Mouse (Mus musculus) heart, postnatal 0 days (tissue): ENCODE data around the gene Cd151. TPM values are rescaled to one million over a fixed set of nuclear protein-coding genes. Genes with fewer than 3 reads are reported as not detected.

Source experiments
- ATAC-seq: fragments of 200-750 bp; cut with Nextera tagmentation; 2 replicates; pipeline ENCODE4 v1.8.0; 2017; ENCODE audit warnings: low read depth, moderate number of reproducible peaks, moderate library complexity; ENCODE audit not compliant: insufficient read depth
- DNase-seq: peaks from one replicate; pipeline ENCODE4 v3.0.0-alpha.2; 2016; ENCODE audit warnings: low spot score
- H3K27ac ChIP-seq: fragments of 300-500 bp; sonication (generic); 2 replicates; pipeline ENCODE4 v1.5.1; 2014; ENCODE audit warnings: low read depth, mild to moderate bottlenecking
- H3K27me3 ChIP-seq: fragments of 300-500 bp; sonication (generic); 2 replicates; pipeline ENCODE4 v1.6.1; 2014; ENCODE audit warnings: low read length, mixed read lengths; ENCODE audit not compliant: control insufficient read depth, insufficient read depth
- H3K36me3 ChIP-seq: fragments of 300-500 bp; sonication (generic); replicated peaks from 2 replicates; pipeline ENCODE4 v1.6.1; 2014; ENCODE audit warnings: low read length, mixed read lengths; ENCODE audit not compliant: control insufficient read depth, insufficient read depth
- H3K4me1 ChIP-seq: fragments of 300-500 bp; sonication (generic); 2 replicates; pipeline ENCODE4 v1.6.1; 2014; ENCODE audit warnings: antibody characterized with exemption; ENCODE audit not compliant: control insufficient read depth, insufficient read depth
- H3K4me2 ChIP-seq: fragments of 300-500 bp; sonication (generic); 2 replicates; pipeline ENCODE4 v1.6.1; 2014; ENCODE audit warnings: low read depth, mild to moderate bottlenecking, low read length, moderate library complexity
- H3K4me3 ChIP-seq: fragments of 300-500 bp; sonication (generic); 2 replicates; pipeline ENCODE4 v1.5.1; 2014; ENCODE audit warnings: low read depth, low read length
- H3K9ac ChIP-seq: fragments of 300-500 bp; sonication (generic); replicated peaks from 2 replicates; pipeline ENCODE4 v1.6.1; 2014; ENCODE audit warnings: low read depth, low read length, mixed read lengths
- H3K9me3 ChIP-seq: fragments of 300-500 bp; sonication (generic); replicated peaks from 2 replicates; pipeline ENCODE4 v1.6.1; 2016; ENCODE audit warnings: low read length; ENCODE audit not compliant: control insufficient read depth
- CTCF ChIP-seq: IDR thresholded peaks from 2 replicates; pipeline ENCODE4 v1.5.1; 2016; ENCODE audit warnings: antibody characterized with exemption, control low read depth, low read depth
- EP300 ChIP-seq: IDR thresholded peaks from 2 replicates; pipeline ENCODE4 v1.6.1; 2016; ENCODE audit warnings: antibody characterized with exemption, low read depth
- WGBS: fragments of 180-500 bp; shearing (Covaris S2); extraction: QIAGEN DNeasy Blood & Tissue Kit; methylation state at CpG from one replicate; pipeline ENCODE4 v1.1.7; 2014; 5-methylcytosine and 5-hydroxymethylcytosine counted together
- polyA plus RNA-seq: library from polyadenylated mRNA; unstranded; fragments of >200 nt; fragmentation: Nextera tagmentation; extraction: Ambion mirVana; gene quantifications from 2 replicates; pipeline ENCODE4 v1.2.1, GENCODE M21; 2015
- total RNA-seq: library from RNA; depleted of rRNA; stranded (reverse); fragments of >200 nt; gene quantifications from 2 replicates; pipeline ENCODE4 v1.2.3, GENCODE M21; 2014; ENCODE audit warnings: low replicate concordance; rRNA removed

Cd151 gene
- total and polyA plus RNA-seq, 2 experiments from 2014 or later, result 37.8 to 288 TPM

DNA sequence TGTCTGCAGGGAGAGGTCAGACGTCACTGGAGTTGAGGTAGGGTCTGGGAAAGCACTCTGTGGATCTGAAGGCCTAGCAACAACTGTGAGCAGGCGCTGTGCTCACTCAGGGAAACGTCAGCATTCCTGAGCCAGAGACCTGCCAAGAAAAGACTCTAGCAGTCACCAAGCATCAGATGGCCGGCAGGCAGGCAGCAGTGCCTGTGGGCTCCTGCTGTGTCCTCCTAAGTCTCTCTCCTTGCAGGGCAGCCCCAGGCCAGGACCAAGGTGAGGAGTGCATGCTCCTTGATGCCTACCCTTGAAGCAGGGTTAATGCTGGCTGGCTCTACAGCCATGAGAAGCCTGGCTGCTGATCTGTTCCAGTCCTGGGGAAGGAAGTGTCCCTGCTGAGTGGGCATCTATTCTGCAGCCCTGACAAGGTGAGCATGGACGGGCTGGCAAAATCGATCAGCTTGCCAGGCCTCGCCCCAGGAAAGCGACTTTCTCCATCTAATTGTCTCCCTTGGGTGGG, 43.5 kb downstream of the Cd151 start:
- peak; percentile 83 for ATAC-seq
- Histone ChIP-seq H3K4me1 (peaks cover 8% of the 10 kb centered on the region), H3K9me3 (no peaks in the 10 kb centered on the region), H3K27ac (peak overlapping the region; percentile 78), H3K4me2 (no peak overlapping the region), H3K36me3 (no peaks in the 10 kb centered on the region), H3K4me3 (no peak overlapping the region), H3K9ac (no peak overlapping the region), H3K27me3 (no peaks in the 10 kb centered on the region)
- peak; percentile 67 for DNase-seq
- TF ChIP-seq CTCF (no peak), EP300 (no peak)
- 49% methylated on average over 8 of the region's 8 CpGs for WGBS

- Histone ChIP-seq H3K9ac (no peak overlapping the region), H3K4me1 (peaks cover 17% of the 10 kb centered on the region), H3K36me3 (0 out of 2 replicates have a peak, but pooled peaks cover 4% of the 10 kb centered on the region), H3K9me3 (no peaks in the 10 kb centered on the region), H3K4me2 (no peak overlapping the region), H3K27me3 (no peaks in the 10 kb centered on the region), H3K4me3 (no peak overlapping the region), H3K27ac (peak overlapping the region; percentile 85)
- TF ChIP-seq CTCF, result no peak
- TF ChIP-seq EP300, result no peak
- DNase-seq, result no peak
- 44% methylated on average over 4 of the region's 4 CpGs for WGBS
- ATAC-seq, result no peak
Measured at GRCm38 (mm10) chr7:141517638-141518037, 50.4 kb downstream of the Cd151 start.

- ATAC-seq, result no peak
- no peak for DNase-seq
- Histone ChIP-seq H3K9me3 (no peaks in the 10 kb centered on the region), H3K27me3 (no peaks in the 10 kb centered on the region), H3K27ac (peak overlapping the region; percentile 85), H3K36me3 (0 out of 2 replicates have a peak, but pooled peaks cover 4% of the 10 kb centered on the region), H3K4me3 (no peak overlapping the region), H3K4me1 (peaks cover 17% of the 10 kb centered on the region), H3K4me2 (no peak overlapping the region), H3K9ac (no peak overlapping the region)
- 87% methylated on average over 5 of the region's 5 CpGs for WGBS
- TF ChIP-seq CTCF, result no peak
- TF ChIP-seq EP300, result no peak
Measured at GRCm38 (mm10) chr7:141518296-141518695, 51.1 kb downstream of the Cd151 start.

DNA sequence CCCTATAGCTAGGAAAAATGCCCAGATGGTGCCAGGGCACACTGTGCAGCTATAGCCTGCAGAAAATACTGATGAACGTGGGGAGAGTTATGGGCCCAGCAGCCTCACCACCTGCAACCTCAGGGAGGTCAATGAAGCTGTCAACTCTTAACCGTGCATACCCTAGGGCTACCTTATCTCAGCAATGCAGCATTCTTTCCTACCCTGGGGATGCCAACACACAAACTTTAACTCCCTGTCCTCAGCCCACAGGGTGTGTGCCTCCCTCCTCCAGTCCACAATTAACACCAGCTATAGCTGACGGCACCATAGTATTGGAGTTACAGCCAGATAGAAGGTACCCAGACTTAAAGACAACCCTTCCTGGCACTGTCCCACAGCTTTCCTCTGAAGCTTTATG, 51.7 kb downstream of the Cd151 start:
- TF ChIP-seq EP300 (peak; percentile 78), CTCF (no peak)
- no peaks in the 10 kb centered on the region for H3K27me3 ChIP-seq
- no peak overlapping the region for H3K4me2 ChIP-seq
- H3K36me3 ChIP-seq, result 0 out of 2 replicates have a peak, but pooled peaks cover 4% of the 10 kb centered on the region
- H3K4me3 ChIP-seq, result no peak overlapping the region
- no peak overlapping the region for H3K9ac ChIP-seq
- WGBS, result 30% methylated on average over 3 of the region's 3 CpGs
- H3K9me3 ChIP-seq, result no peaks in the 10 kb centered on the region
- peak; percentile 92 for ATAC-seq
- H3K27ac ChIP-seq, result peak overlapping the region; percentile 85
- peaks cover 17% of the 10 kb centered on the region for H3K4me1 ChIP-seq
- peak; percentile 80 for DNase-seq

GRCm38 (mm10) chr7:141519795-141520194, 52.6 kb downstream of the Cd151 start:
- H3K9ac ChIP-seq, result no peak overlapping the region
- H3K4me1 ChIP-seq, result peaks cover 17% of the 10 kb centered on the region
- no peak for DNase-seq
- ATAC-seq, result no peak
- no peaks in the 10 kb centered on the region for H3K27me3 ChIP-seq
- no peak overlapping the region for H3K4me3 ChIP-seq
- H3K36me3 ChIP-seq, result 0 out of 2 replicates have a peak, but pooled peaks cover 4% of the 10 kb centered on the region
- peak overlapping the region; percentile 85 for H3K27ac ChIP-seq
- H3K4me2 ChIP-seq, result no peak overlapping the region
- H3K9me3 ChIP-seq, result no peaks in the 10 kb centered on the region
- WGBS, result 30% methylated on average over 1 of the region's 1 CpGs
- TF ChIP-seq CTCF (no peak), EP300 (no peak)

Other genes with a start within 250 kb of the Cd151 start
- 28.9 and 31.9 TPM in 2 replicates for gene Phrf1, start 238.6 kb upstream of the Cd151 start, total RNA-seq
- 17.4 and 20.4 TPM in 2 replicates for gene Phrf1, start 238.6 kb upstream of the Cd151 start, polyA plus RNA-seq
- 10.0 and 18.8 TPM in 2 replicates for gene Irf7, start 200.9 kb upstream of the Cd151 start, total RNA-seq
- gene Irf7, start 200.9 kb upstream of the Cd151 start, polyA plus RNA-seq, result 6.2 and 7.5 TPM in 2 replicates
- gene Cdhr5, start 190.6 kb upstream of the Cd151 start, total RNA-seq, result not detected in 2 replicates
- not detected in 2 replicates for gene Cdhr5, start 190.6 kb upstream of the Cd151 start, polyA plus RNA-seq
- gene Sct, start 188.3 kb upstream of the Cd151 start, total RNA-seq, result not detected in 2 replicates
- gene Sct, start 188.3 kb upstream of the Cd151 start, polyA plus RNA-seq, result 1.0 and 1.6 TPM in 2 replicates
- gene Drd4, start 175.4 kb upstream of the Cd151 start, total RNA-seq, result not detected in 2 replicates
- 0.07 TPM in 1 of 2 replicates, not detected in the other for gene Drd4, start 175.4 kb upstream of the Cd151 start, polyA plus RNA-seq
- 26.4 and 30.6 TPM in 2 replicates for gene Deaf1, start 139.7 kb upstream of the Cd151 start, total RNA-seq
- 21.2 and 22.0 TPM in 2 replicates for gene Deaf1, start 139.7 kb upstream of the Cd151 start, polyA plus RNA-seq
- 23.6 and 33.0 TPM in 2 replicates for gene Tmem80, start 139.7 kb upstream of the Cd151 start, total RNA-seq
- 29.8 and 29.9 TPM in 2 replicates for gene Tmem80, start 139.7 kb upstream of the Cd151 start, polyA plus RNA-seq
- gene Eps8l2, start 128.5 kb upstream of the Cd151 start, total RNA-seq, result 2.7 and 8.9 TPM in 2 replicates
- 0.67 and 0.69 TPM in 2 replicates for gene Eps8l2, start 128.5 kb upstream of the Cd151 start, polyA plus RNA-seq
- 151 and 173 TPM in 2 replicates for gene Taldo1, start 75.2 kb upstream of the Cd151 start, total RNA-seq
- gene Taldo1, start 75.2 kb upstream of the Cd151 start, polyA plus RNA-seq, result 225 and 238 TPM in 2 replicates
- gene Gatd1, start 53.3 kb upstream of the Cd151 start, total RNA-seq, result 29.4 and 32.7 TPM in 2 replicates
- 19.9 and 24.2 TPM in 2 replicates for gene Gatd1, start 53.3 kb upstream of the Cd151 start, polyA plus RNA-seq
- 0.27 and 3.2 TPM in 2 replicates for gene Cend1, start 37.9 kb upstream of the Cd151 start, total RNA-seq
- gene Cend1, start 37.9 kb upstream of the Cd151 start, polyA plus RNA-seq, result 1.7 and 1.8 TPM in 2 replicates
- gene Slc25a22, start 29.5 kb upstream of the Cd151 start, total RNA-seq, result 9.7 and 17.7 TPM in 2 replicates
- 11.8 and 13.1 TPM in 2 replicates for gene Slc25a22, start 29.5 kb upstream of the Cd151 start, polyA plus RNA-seq
- 0.15 and 2.0 TPM in 2 replicates for gene Pidd1, start 23.4 kb upstream of the Cd151 start, total RNA-seq
- gene Pidd1, start 23.4 kb upstream of the Cd151 start, polyA plus RNA-seq, result 1.7 and 2.3 TPM in 2 replicates
- gene Rplp2, start 20.0 kb upstream of the Cd151 start, total RNA-seq, result 302 and 309 TPM in 2 replicates
- 880 and 926 TPM in 2 replicates for gene Rplp2, start 20.0 kb upstream of the Cd151 start, polyA plus RNA-seq
- 47.9 and 63.8 TPM in 2 replicates for gene Pnpla2, start 12.2 kb upstream of the Cd151 start, total RNA-seq
- 157 and 159 TPM in 2 replicates for gene Pnpla2, start 12.2 kb upstream of the Cd151 start, polyA plus RNA-seq
- gene Cracr2b, start 6.3 kb upstream of the Cd151 start, total RNA-seq, result 6.2 and 134 TPM in 2 replicates
- gene Cracr2b, start 6.3 kb upstream of the Cd151 start, polyA plus RNA-seq, result 23.9 and 24.2 TPM in 2 replicates
- gene Polr2l, start 7.7 kb downstream of the Cd151 start, total RNA-seq, result 17.4 and 32.3 TPM in 2 replicates
- gene Polr2l, start 7.7 kb downstream of the Cd151 start, polyA plus RNA-seq, result 77.6 and 81.3 TPM in 2 replicates
- gene Tspan4, start 7.8 kb downstream of the Cd151 start, total RNA-seq, result 84.2 and 87.8 TPM in 2 replicates
- gene Tspan4, start 7.8 kb downstream of the Cd151 start, polyA plus RNA-seq, result 72.2 and 72.3 TPM in 2 replicates
- gene Chid1, start 72.5 kb downstream of the Cd151 start, total RNA-seq, result 12.5 and 23.5 TPM in 2 replicates
- 17.7 and 20.3 TPM in 2 replicates for gene Chid1, start 72.5 kb downstream of the Cd151 start, polyA plus RNA-seq
- gene Ap2a2, start 94.8 kb downstream of the Cd151 start, total RNA-seq, result 60.4 and 63.3 TPM in 2 replicates
- 28.7 and 30.6 TPM in 2 replicates for gene Ap2a2, start 94.8 kb downstream of the Cd151 start, polyA plus RNA-seq
- not detected in 2 replicates for gene Muc6, start 187.9 kb downstream of the Cd151 start, total RNA-seq
- gene Muc6, start 187.9 kb downstream of the Cd151 start, polyA plus RNA-seq, result 0.03 and 0.04 TPM in 2 replicates
- gene Muc2, start 222.9 kb downstream of the Cd151 start, total RNA-seq, result 1.7 TPM in 1 of 2 replicates, not detected in the other
- gene Muc2, start 222.9 kb downstream of the Cd151 start, polyA plus RNA-seq, result not detected in 2 replicates